Mouse (Mus musculus) forebrain, embryonic 11.5 days (tissue): Measurements from ENCODE around the gene Fcrl5. TPM values are rescaled to one million over a fixed set of nuclear protein-coding genes. Genes with fewer than 3 reads are reported as not detected.

Source experiments
- ATAC-seq: fragments of 200-750 bp; cut with Nextera tagmentation; replicated peaks from 2 replicates; pipeline ENCODE4 v1.8.0; 2017; ENCODE audit warnings: moderate TSS enrichment; ENCODE audit not compliant: low FRiP score
- DNase-seq: peaks from one replicate; pipeline ENCODE4 v3.0.0-alpha.2; 2017; ENCODE audit warnings: low spot score
- H3K27ac ChIP-seq: fragments of 300-500 bp; sonication (generic); 2 replicates; pipeline ENCODE4 v1.5.1; 2014; ENCODE audit warnings: low read depth, low read length
- H3K27me3 ChIP-seq: fragments of 300-500 bp; sonication (generic); 2 replicates; pipeline ENCODE4 v1.6.1; 2014; ENCODE audit warnings: mild to moderate bottlenecking, low read length, mixed read lengths; ENCODE audit not compliant: control insufficient read depth, insufficient read depth
- H3K36me3 ChIP-seq: fragments of 300-500 bp; sonication (generic); 2 replicates; pipeline ENCODE4 v1.6.1; 2014; ENCODE audit warnings: mild to moderate bottlenecking, low read length, moderate library complexity, mixed read lengths; ENCODE audit not compliant: control insufficient read depth, insufficient read depth
- H3K4me1 ChIP-seq: fragments of 300-500 bp; sonication (generic); replicated peaks from 2 replicates; pipeline ENCODE4 v1.6.1; 2014; ENCODE audit warnings: low read length, mixed read lengths; ENCODE audit not compliant: control insufficient read depth, insufficient read depth
- H3K4me2 ChIP-seq: fragments of 300-500 bp; sonication (generic); 2 replicates; pipeline ENCODE4 v1.6.1; 2014; ENCODE audit warnings: low read depth, mild to moderate bottlenecking, low read length, moderate library complexity, mixed read lengths; ENCODE audit not compliant: severe bottlenecking
- H3K4me3 ChIP-seq: fragments of 300-500 bp; sonication (generic); 2 replicates; pipeline ENCODE4 v1.5.1; 2014; ENCODE audit warnings: low read depth, low read length
- H3K9ac ChIP-seq: fragments of 300-500 bp; sonication (generic); 2 replicates; pipeline ENCODE4 v1.6.1; 2014; ENCODE audit warnings: low read length
- H3K9me3 ChIP-seq: fragments of 300-500 bp; sonication (generic); 2 replicates; pipeline ENCODE4 v1.6.1; 2016; ENCODE audit warnings: low read length, mixed read lengths; ENCODE audit not compliant: control insufficient read depth
- WGBS: fragments of 180-500 bp; shearing (Covaris S2); extraction: QIAGEN DNeasy Blood & Tissue Kit; methylation state at CpG from one replicate; pipeline ENCODE4 v1.1.7; 2014; 5-methylcytosine and 5-hydroxymethylcytosine counted together
- polyA plus RNA-seq: library from polyadenylated mRNA; unstranded; fragments of >200 nt; fragmentation: Nextera tagmentation; extraction: Ambion mirVana; gene quantifications from 2 replicates; pipeline ENCODE4 v1.2.1, GENCODE M21; 2014

Fcrl5 gene
- polyA plus RNA-seq, 1 experiment from 2014 or later: not detected

DNA sequence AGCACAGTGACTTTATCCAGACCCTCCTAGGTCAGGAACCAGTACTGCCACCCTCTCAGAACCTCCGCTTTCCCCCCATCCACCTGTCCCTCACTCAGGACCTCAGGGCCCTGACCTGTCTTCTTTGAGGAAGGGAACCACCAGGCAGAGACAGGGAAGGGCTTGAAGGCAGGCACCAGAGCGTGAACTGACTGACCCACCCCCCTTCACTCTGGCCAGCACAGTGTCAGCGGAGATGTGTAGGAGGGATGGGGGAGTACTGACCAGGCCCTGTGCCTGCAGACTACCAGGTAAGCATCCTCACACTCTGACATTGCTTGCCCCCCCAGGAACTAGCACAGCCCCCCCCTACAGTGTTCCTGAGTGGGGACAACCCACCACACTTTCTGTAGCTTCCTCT is 110.0 kb downstream of the Fcrl5 start:
- no peaks in the 10 kb centered on the region for H3K9me3 ChIP-seq
- DNase-seq (no peak), ATAC-seq (no peak)
- no peaks in the 10 kb centered on the region for H3K27me3 ChIP-seq
- 64% methylated on average over 3 of the region's 3 CpGs for WGBS
- H3K27ac ChIP-seq: no peak overlapping the region
- H3K4me2 ChIP-seq: no peak overlapping the region
- H3K4me3 ChIP-seq: no peak overlapping the region
- no peak overlapping the region for H3K9ac ChIP-seq
- H3K4me1 ChIP-seq: peaks cover 12% of the 10 kb centered on the region
- no peaks in the 10 kb centered on the region for H3K36me3 ChIP-seq

GRCm38 (mm10) chr3:87546291-87546721 is 110.7 kb downstream of the Fcrl5 start:
- no peak for ATAC-seq

DNA sequence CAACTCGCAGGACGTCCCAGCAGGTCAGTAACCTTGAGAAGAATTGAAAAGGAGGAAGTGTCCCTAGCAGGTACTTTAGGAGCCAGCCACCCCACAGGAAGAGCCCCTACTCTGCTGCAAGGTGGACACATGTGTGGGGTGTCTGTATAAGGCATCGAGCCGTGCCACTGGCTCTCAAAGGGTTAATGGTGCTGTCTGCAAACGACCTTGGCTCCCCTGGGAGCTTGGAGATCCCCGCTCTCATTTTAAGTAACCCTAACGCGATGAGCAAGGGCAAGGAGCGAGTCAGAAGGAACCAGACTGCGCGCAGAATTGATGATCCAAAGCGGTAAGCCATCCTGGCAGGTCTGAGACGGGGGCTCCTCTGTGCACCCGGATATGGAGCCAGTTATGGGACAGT is 114.3 kb downstream of the Fcrl5 start:
- Histone ChIP-seq H3K4me3 (no peak overlapping the region), H3K27ac (no peak overlapping the region), H3K4me1 (no peaks in the 10 kb centered on the region), H3K4me2 (no peak overlapping the region), H3K36me3 (no peaks in the 10 kb centered on the region), H3K9me3 (no peaks in the 10 kb centered on the region), H3K9ac (no peak overlapping the region), H3K27me3 (no peaks in the 10 kb centered on the region)
- DNase-seq: no peak
- no peak for ATAC-seq
- 24% methylated on average over 14 of the region's 14 CpGs for WGBS

More at GRCm38 (mm10) chr3:87546291-87546721, 110.7 kb downstream of the Fcrl5 start:
- WGBS: 84% methylated on average over 10 of the region's 10 CpGs
- no peaks in the 10 kb centered on the region for H3K36me3 ChIP-seq
- no peak overlapping the region for H3K27ac ChIP-seq
- no peaks in the 10 kb centered on the region for H3K9me3 ChIP-seq
- peaks cover 10% of the 10 kb centered on the region for H3K4me1 ChIP-seq
- no peak overlapping the region for H3K9ac ChIP-seq
- H3K4me3 ChIP-seq: no peak overlapping the region
- H3K4me2 ChIP-seq: no peak overlapping the region
- H3K27me3 ChIP-seq: no peaks in the 10 kb centered on the region
- no peak for DNase-seq

Other genes starting within 250 kb of the Fcrl5 start
- gene Fcrls, start 172.0 kb upstream of the Fcrl5 start, polyA plus RNA-seq: 5.0 and 5.8 TPM in 2 replicates
- gene Cd5l, start 77.9 kb upstream of the Fcrl5 start, polyA plus RNA-seq: not detected in 2 replicates
- gene Fcrl1, start 59.4 kb upstream of the Fcrl5 start, polyA plus RNA-seq: not detected in 2 replicates
- 9.1 and 10.6 TPM in 2 replicates for gene Etv3, start 89.6 kb downstream of the Fcrl5 start, polyA plus RNA-seq
- gene Arhgef11, start 181.8 kb downstream of the Fcrl5 start, polyA plus RNA-seq: 17.3 and 20.1 TPM in 2 replicates